Mouse (Mus musculus) right cerebral cortex, postnatal 10 days (tissue): ENCODE measurements around the gene Sh2d1a.

ENCODE experiments used
- DNase-seq, 2 experiments: peaks; one replicate each; pipeline ENCODE4 v3.0.0; 2021; ENCODE audit warnings: low spot score in 2 of 2

Sh2d1a gene

DNA sequence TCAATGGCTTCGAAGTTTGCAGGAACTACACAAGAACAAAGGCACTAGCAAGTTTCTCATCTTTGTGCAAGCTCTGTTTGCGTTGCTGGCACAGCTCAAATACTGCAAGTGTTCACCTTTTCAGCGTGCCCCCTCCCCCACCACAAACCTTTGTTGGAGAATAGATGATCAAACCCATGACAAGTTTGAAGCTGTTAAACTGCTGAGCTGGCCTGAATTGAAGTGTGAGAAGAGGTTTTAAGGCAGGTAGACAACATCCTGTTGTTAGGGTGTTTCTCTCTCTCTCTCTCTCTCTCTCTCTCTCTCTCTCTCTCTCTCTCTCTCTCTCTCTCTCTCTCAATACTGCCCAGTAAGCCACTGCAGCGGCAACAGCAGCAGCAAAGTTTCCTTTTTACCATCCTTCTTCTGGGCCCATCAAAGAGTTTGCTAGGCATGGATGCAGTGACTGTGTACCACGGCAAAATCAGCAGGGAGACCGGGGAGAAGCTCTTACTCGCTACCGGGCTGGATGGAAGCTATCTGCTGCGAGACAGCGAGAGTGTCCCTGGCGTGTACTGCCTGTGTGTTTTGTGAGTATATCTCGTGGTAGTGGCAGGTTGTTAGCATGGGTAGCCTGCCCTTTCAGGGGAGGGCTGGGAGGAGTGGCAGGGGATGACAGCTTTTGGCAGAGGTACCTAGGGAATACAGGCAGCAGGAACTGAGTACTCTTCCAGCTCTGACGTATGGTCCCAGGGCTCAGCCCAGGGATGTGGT lies at the start of gene Sh2d1a:
Gene Sh2d1a, plus strand, starts transcription at position 163 of the 753 bp plus-strand sequence.
- no peak for DNase-seq

DNA sequence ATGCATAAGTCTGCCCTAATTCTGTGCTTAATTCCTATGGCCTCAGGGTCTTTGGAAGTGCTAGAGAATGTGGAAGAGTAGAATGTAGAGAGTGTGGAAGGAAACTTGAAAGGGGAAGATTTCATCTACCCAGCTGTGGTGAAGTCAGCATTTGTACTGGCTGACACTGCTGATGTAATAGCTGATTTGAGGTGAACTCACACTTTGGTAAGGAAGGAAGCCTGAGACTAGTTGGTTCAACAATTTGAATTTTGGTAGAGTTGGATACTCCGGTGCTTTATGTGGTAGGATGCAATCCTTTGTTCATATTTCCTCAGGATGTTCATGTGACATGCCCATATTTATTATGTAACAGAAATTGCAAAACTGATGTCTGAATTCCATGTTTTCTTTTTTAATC lies 49.3 kb upstream of the Sh2d1a start:
- no peak for DNase-seq

DNA sequence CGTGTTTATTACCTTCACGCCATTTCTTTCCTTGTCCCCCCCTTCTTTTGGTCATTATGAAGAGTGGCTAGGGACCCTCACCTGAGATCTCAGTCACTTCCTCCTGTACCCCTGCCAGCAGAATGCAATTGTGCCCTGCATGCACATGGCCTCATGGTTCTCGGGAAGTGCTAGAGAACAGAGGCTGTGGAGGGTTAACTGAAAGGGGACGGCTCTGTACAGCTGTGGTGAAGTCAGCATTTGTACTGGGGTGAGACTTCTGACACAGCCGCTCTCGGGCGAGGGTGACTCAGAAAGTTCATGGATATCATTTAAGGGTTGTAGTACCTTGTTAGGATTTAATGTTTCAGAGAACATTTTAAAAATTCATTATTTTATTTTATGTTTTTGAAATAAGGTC lies 47.7 kb upstream of the Sh2d1a start:
- DNase-seq: no peak

DNA sequence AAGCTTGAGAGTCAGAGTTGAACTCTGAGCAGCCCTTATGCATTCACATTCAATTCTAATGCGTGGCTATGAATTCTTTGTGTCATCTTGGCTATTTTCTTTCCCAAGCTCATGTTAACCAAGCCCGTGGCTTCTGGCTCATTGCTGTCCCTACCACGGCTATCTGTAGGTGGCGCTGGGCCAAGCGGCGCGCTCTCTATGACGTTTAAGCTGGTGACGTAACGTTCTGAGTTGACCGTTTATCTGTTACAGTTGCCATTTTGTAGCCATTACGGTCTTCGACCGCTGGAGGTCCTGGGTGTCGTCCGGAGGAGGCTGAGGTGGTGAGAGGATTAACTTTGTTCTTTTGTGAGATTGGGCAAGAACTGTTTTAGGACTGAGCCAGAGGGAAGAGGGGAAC lies 12.8 kb upstream of the Sh2d1a start, which contains the start of gene Tex13c2:
Gene Tex13c2, plus strand, starts transcription at position 246 of the 400 bp plus-strand sequence.
- no peak for DNase-seq

DNA sequence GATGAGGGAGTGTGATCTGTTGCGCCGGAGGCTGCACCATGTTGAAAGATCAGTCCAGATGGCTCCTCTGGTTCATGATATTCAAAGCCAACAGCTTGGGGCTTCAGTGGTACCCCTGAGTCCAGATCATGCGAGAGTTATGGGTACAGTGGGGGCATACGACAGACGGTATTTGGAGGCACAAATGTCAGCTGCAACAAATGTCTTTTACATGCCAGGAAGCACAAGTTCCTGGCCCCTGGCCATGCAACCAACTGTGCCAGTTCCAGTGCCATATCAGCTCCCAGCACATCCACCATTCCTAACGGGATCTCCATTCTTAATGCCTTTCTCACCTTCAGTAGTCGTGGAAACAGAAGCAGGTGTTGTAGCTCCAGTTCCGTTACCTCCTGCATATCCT lies 11.9 kb upstream of the Sh2d1a start:
- no peak for DNase-seq

DNA sequence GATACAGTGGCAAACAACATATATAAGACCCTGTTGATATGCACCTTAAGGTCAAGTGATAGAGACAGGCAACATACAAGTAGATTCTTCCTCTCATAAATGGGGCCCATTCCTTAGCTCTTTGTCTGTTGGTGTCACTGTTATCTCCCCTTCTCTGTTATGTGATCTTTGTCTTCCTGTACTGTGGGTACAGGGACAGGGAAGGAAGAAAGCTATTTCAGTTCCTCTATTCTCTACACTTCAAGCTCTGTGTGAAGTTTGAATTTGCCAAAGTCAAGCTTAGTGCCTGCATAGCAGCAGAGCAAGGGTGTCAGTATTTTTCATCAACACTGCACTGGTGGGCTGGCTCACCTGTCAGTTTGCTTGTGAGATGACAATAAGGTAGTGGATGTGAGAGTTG lies 1.7 kb upstream of the Sh2d1a start:
- DNase-seq: no peak

DNA sequence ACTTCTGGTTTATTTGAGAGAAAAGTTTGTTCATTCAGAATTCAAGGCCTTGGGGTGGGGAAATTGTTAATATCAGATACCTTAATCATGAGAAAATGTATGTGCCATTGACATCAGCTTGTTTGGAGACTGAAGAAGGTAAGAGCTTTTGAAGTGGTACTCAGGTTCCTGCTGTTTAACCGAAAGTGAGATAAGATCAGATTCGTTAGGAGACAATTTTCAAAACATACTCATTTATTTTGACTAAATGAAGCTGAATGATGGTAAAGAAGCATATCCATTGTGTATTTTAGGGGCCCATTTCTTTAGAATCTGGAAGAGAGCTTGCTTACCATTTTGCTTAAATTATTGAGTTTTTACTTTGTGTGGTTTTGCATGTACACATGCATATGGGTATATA lies 8.9 kb downstream of the Sh2d1a start:
- no peak for DNase-seq

DNA sequence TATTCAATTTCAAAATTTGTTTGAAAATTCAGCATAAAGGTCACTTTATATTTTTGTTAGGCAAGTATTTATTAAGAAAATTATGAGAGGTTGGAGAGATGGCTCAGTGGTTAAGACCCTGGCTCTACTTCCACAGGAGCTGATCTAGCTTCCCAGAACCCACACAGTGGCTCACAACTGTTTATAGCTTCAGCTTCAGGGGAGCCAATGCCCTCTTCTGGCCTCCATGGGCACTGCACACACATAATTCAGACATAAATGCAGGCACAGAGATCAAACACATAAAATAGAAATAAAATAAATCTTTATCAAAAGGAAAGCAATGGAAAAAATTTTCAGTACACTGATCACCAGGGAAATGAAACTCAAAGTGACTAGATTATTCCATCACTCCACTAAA lies 10.3 kb downstream of the Sh2d1a start:
- no peak for DNase-seq

DNA sequence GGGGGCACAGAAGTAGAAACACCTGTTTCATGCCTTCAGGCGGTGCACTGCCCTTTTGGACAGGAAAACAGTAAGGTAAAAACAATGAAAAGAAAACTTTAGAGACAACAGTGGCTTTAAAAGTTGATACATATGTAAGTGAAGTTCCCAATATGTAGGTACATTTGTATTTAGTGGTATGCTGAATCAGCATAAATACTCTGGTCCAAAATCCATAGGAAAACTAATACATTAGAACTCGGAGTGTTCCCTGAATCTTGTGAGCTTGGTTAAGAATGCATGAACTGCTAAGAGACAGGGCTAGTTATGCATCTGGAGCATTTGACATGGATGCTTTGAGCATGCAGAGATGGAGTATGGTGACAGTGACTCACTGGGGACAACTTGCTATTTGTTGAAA lies 20.6 kb downstream of the Sh2d1a start:
- no peak for DNase-seq

DNA sequence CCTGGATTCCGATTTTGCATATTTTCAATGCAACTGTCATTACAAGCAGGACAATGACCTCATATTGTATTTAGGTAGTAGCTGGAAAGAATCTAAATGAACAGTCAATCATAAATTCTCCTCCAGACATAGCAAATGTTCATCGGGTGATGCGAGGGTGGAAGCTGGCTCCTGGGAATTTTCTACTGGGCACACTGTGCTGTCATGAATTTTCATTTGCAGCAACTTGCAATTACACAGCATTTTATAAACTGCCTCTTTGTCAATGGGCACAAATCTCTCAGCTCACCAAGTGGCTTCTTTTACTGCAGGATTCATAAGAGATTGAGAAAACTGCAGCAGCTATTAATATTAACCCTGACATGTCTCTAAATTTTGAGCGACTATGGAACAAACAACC lies 28.4 kb downstream of the Sh2d1a start:
- no peak for DNase-seq

DNA sequence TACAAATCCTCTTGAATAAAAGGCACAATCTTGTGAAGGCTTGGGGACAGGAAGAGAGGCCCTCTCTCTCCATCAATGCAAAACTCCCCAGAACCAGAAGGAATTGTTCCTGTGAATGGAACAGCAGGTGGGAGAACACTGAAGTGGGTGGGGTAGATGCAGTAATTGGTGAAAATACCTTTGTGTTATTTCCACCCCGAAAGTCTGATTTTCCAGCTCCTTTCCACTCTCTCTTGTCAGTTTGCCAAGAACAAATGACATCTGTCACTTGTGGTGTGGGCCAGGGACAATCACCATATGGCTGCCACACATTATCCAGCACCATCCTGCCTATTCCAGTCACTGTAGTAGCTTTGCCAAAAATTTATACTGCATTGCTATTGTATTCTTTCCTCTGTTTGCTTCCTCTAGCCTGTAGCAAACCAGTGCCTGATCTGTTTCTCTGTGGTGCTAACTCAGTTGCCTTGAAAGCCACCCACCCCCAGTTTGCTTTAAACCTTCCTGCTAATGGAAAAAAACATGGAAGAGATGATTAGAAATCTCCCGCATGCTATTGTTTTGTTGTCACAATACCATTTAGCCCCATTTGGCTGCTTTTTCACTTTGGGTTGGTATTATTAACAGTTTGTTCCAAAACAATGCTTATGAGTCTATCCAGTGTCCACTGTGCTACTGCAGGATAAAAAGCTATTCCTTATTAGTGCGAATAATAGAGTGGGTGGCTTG lies 37.9 kb downstream of the Sh2d1a start:
- DNase-seq: no peak

DNA sequence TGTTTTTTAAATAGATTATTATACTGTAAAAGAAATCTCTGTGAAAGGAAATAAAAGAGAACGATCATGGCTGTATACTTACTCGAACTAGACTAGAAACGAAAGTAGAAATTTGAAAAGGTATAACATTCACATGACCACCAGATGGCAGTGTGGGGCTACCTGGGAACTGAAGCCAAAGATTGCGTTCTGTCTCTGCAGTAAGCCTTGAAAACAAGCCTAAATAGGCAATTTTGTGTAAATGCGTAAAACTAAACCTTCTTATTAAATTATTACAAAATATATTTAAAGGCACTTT lies 38.5 kb downstream of the Sh2d1a start:
- peak; percentile 65 to 81 for DNase-seq

DNA sequence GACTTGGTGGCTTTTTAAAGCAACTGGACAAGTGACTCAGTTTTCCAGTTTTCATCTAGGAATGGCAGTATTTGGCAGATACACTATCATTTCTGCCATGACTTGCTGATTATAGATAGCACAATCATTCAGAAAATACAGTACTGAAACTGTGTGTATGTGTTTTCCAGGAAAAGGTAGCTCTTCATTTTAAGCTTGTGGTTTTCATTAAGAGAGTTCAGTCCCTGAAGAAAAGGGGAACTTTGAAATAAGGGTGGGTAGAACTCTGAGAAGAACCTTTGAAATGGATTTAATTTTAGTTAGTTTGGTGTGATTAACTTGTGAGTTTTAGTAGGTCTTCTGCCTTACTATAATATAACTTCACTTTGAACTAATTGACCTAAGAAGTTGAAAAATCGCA lies 42.8 kb downstream of the Sh2d1a start:
- DNase-seq: no peak

DNA sequence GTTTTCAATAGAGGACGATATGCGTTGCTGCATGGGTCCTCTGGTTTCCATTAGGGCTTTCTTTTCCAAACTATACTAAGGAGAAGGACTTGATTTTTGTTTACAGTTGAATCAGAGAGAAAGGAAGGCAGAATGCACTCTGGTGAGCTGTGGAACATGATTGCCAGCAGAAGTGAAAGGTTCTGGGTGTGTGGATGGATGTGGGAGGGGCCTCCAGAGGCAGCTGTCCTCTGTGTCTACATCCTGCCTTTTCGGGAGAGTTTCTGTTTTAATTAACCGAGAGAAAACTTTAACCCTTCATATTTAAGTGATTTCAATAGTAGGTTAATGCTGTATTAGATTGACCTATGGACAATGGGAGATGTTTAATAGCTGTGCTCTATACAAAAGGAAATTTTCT lies 46.3 kb downstream of the Sh2d1a start:
- DNase-seq: no peak

DNA sequence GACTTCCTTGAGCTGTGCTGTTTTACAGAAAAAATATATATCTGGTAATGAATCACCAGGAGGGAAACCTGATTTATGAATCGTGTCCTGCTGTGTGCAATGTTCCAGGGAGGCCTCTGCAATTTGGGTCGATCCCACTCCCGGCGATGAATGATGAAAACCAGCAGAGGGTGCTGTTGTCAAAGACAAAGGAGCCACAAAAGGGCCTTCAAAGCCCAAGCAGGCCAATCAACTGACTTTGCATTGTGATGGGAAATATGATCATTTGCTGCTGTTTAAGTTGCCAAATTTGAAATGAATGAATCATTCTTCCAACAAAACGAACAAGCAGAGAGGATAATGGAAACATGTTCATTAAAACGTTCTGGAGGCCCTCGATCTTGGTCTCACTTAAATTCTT lies 55.0 kb downstream of the Sh2d1a start:
- DNase-seq: peak; percentile 40 to 63

DNA sequence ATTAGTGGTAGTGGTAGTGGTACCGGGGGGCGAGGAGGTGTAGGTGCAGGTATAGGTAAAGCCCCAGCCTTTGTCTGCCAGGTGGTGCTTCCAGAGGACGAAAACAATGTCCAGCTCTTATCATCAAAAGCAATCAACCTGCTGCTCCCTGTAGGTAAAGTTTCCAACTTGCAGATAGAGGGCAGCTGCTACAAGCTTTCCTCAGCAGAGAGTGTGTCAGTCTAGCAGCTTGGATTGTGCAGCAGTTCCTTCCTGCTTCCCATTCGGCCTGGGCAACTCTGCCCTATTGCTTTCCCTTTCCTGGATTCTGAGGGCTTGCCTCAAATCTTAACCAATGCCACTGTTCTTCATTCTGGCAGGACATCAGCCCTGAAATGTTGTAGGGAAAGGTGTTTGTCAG lies 56.4 kb downstream of the Sh2d1a start:
- no peak for DNase-seq
